Mouse (Mus musculus) lung, adult 2 months (tissue): Measurements from ENCODE around the gene Ifitm1.

Experiments used
- CTCF ChIP-seq: fragments of 200-500 bp; IDR thresholded peaks from 2 replicates; pipeline ENCODE4 v1.5.1; 2011; ENCODE audit warnings: mild to moderate bottlenecking, low read length, control low read depth; ENCODE audit not compliant: insufficient read depth
- POLR2A ChIP-seq: fragments of 200-500 bp; IDR thresholded peaks from 2 replicates; pipeline ENCODE4 v1.6.1; 2011; ENCODE audit warnings: low read depth, mild to moderate bottlenecking, control low read depth, low read length, borderline replicate concordance; ENCODE audit errors: extremely low read depth

GRCm38 (mm10) chr7:141016707-141017697 lies 50.0 kb downstream of the Ifitm1 start:
- no peak for TF ChIP-seq CTCF
- TF ChIP-seq POLR2A = no peak
